Mouse (Mus musculus): ENCODE data around the gene Jade3.
"Not testable (repeated sequence)": the region's sequence is repeated elsewhere in the genome, so short reads cannot be mapped to it uniquely, and the experiment has no call there.

- TF ChIP-seq CTCF, EP300 (IDR thresholded peaks at IDR 0.05): not testable (repeated sequence)
These were observed 33.5 kb upstream of the Jade3 start for GRCm38 (mm10) chrX:20391964-20392363.

Data from lung, postnatal 0 days (tissue).